Mouse (Mus musculus): ENCODE results near the gene Wdr62. TPM values are rescaled to one million over a fixed set of nuclear protein-coding genes. Genes with fewer than 3 reads are reported as not detected.
"Not testable (repeated sequence)": the region's sequence is repeated elsewhere in the genome, so short reads cannot be mapped to it uniquely, and the experiment has no call there.

Gene Wdr62
- polyA plus RNA-seq, 1 experiment from 2014 or later: 9.7 TPM

DNA sequence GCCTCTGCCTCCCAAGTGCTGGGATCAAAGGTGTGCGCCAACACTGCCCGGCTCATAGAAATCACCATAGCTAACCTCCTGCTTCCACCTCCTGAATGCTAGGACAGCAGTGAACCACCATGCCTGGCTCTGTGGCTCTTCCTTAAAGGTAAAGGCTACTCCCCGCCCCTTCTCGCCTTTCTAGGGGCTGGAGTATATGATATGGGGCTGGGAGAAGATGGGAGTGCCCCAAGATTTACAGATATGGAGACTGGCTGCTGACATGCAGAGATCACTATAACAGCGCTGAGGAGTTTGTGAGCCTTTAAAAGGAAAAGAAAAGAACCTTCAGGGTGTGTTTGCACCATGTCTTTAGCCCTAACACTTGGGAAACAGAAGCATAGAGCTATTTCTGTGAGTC, 58.0 kb downstream of the Wdr62 start:
- WGBS: 90% methylated on average over 5 of the region's 5 CpGs
- Histone ChIP-seq H3K9ac (replicated peaks) (no peak overlapping the region), H3K4me1 (replicated peaks) (peaks cover 4% of the 10 kb centered on the region), H3K4me2 (no peak overlapping the region), H3K4me3 (replicated peaks) (no peak overlapping the region), H3K27ac (no peak overlapping the region), H3K27me3 (no peaks in the 10 kb centered on the region), H3K36me3 (peaks cover 50% of the 10 kb centered on the region), H3K9me3 (no peaks in the 10 kb centered on the region)
- no peak for ATAC-seq (ENCODE audit: insufficient number of reproducible peaks, insufficient read depth, low FRiP score, low TSS enrichment, low read depth)

DNA sequence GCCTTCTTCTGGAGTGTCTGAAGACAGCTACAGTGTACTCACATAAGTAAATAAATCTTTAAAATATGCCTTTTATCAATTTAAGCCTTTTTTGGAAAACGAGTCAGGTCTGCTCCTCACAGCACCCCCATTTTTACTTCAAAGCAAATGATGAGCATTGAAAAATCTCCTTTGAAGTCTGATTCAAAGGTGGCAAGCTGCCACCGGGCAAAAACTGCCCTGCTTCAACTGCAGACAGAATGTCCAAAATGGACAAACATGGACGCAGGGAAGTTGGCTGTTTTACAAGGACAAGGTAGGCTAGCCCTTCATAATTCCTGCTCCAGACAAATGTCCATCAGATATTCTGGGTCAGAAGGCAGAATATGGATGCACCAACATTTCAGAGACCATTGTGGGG, 58.8 kb downstream of the Wdr62 start:
- 86% methylated on average over 3 of the region's 3 CpGs for whole genome bisulfite sequencing
- peaks cover 42% of the 10 kb centered on the region for H3K36me3 ChIP-seq
- H3K27ac ChIP-seq: no peak overlapping the region
- H3K4me2 ChIP-seq: no peak overlapping the region
- H3K4me1 ChIP-seq (replicated peaks): peaks cover 4% of the 10 kb centered on the region
- H3K9me3 ChIP-seq: no peaks in the 10 kb centered on the region
- no peak overlapping the region for H3K4me3 ChIP-seq (replicated peaks)
- ATAC-seq (ENCODE audit: insufficient number of reproducible peaks, insufficient read depth, low FRiP score, low TSS enrichment, low read depth): no peak
- no peaks in the 10 kb centered on the region for H3K27me3 ChIP-seq
- no peak overlapping the region for H3K9ac ChIP-seq (replicated peaks)

DNA sequence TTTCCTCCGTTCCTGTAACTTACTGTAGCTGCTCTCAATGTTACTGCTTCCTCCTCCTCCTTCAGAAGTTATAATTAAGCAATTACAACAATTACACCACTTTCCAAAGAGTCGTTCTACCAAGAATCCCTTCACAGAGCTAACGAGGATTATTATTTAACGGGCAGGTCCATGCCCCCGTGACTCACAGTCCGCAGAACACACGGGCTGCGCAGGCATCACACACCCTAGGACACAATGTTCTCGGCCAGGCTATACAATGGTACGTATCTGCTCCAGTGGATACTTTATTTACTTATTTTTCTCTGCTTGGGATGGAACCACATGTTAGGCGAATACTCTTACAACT, 60.2 kb downstream of the Wdr62 start:
- peaks cover 4% of the 10 kb centered on the region for H3K4me1 ChIP-seq (replicated peaks)
- no peak for ATAC-seq (ENCODE audit: insufficient number of reproducible peaks, insufficient read depth, low FRiP score, low TSS enrichment, low read depth)
- peak overlapping the region; percentile 41; the same call in 1 of the 2 replicates for H3K27ac ChIP-seq
- peak overlapping the region; percentile 92 for H3K4me2 ChIP-seq
- peak overlapping the region; percentile 49 for H3K4me3 ChIP-seq (replicated peaks)
- H3K36me3 ChIP-seq: peaks cover 29% of the 10 kb centered on the region
- no peaks in the 10 kb centered on the region for H3K27me3 ChIP-seq
- WGBS: 22% methylated on average over 11 of the region's 11 CpGs
- peak overlapping the region; percentile 57 for H3K9ac ChIP-seq (replicated peaks)
- H3K9me3 ChIP-seq: no peaks in the 10 kb centered on the region

- peak overlapping the region; percentile 49 for H3K4me3 ChIP-seq (replicated peaks)
- peak; percentile 64; the same call in 1 of the 2 replicates for ATAC-seq (ENCODE audit: insufficient number of reproducible peaks, insufficient read depth, low FRiP score, low TSS enrichment, low read depth)
- H3K9ac ChIP-seq (replicated peaks): peak overlapping the region; percentile 57
- peaks cover 24% of the 10 kb centered on the region for H3K36me3 ChIP-seq
- WGBS: 6% methylated on average over 16 of the region's 16 CpGs
- H3K9me3 ChIP-seq: no peaks in the 10 kb centered on the region
- peak overlapping the region; percentile 62 for H3K27ac ChIP-seq
- H3K27me3 ChIP-seq: no peaks in the 10 kb centered on the region
- H3K4me2 ChIP-seq: peak overlapping the region; percentile 92
- H3K4me1 ChIP-seq (replicated peaks): peaks cover 4% of the 10 kb centered on the region
These were observed 60.8 kb downstream of the Wdr62 start for GRCm38 (mm10) chr7:30219293-30220007.

DNA sequence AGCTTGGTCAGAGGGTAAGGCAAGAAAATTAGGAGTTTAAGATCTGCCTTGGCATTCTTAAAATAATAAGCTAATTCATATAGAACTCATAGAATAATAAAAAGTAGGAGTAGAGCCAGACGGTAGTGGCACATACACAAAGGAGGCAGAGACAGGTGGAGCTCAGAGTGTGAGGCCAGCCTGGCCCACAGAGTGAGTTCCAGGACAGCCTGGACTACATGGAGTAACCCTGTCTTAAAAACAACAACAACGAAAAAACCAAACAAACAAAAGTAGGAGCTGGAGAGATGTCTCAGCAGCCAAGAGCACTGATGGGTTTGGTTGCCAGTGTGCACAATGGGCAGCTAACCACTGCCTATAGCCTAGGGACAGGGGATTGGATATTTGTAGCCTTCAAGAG, 62.9 kb downstream of the Wdr62 start:
- peaks cover 4% of the 10 kb centered on the region for H3K4me1 ChIP-seq (replicated peaks)
- H3K36me3 ChIP-seq: peaks cover 2% of the 10 kb centered on the region; the same call in 1 of the 2 replicates
- H3K27ac ChIP-seq: no peak overlapping the region
- H3K27me3 ChIP-seq: no peaks in the 10 kb centered on the region
- no peak overlapping the region for H3K4me2 ChIP-seq
- 74% methylated on average over 2 of the region's 2 CpGs for WGBS
- H3K4me3 ChIP-seq (replicated peaks): no peak overlapping the region
- no peak for ATAC-seq (ENCODE audit: insufficient number of reproducible peaks, insufficient read depth, low FRiP score, low TSS enrichment, low read depth)
- no peaks in the 10 kb centered on the region for H3K9me3 ChIP-seq
- H3K9ac ChIP-seq (replicated peaks): no peak overlapping the region

DNA sequence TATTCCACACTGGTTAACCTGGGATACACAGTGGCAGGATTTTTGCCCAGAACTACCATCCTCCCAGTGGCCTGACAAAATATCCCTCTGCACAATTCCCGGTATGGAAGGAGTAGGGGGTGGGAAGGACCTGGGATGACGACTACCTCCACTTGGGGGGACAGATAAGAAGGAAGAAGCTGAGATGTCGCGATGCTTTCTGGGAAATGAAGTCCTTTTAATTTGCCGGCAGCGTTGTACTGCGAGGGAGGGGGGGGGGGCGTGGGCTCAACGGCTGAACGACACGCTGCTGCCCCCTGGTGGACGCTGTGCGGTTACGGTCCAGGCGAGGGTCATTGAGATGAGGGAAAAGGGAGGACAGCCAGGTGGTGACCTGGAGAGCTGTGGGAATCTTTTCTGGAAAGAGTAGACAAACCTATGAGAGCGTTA, 63.5 kb downstream of the Wdr62 start:
- H3K4me1 ChIP-seq (replicated peaks): peaks cover 4% of the 10 kb centered on the region
- H3K4me3 ChIP-seq (replicated peaks): 0 out of 2 replicates have a peak overlapping the region, but pooled peaks have one; percentile 12
- H3K9me3 ChIP-seq: no peaks in the 10 kb centered on the region
- H3K36me3 ChIP-seq: no peaks in the 10 kb centered on the region
- ATAC-seq (ENCODE audit: insufficient number of reproducible peaks, insufficient read depth, low FRiP score, low TSS enrichment, low read depth): peak; percentile 60
- no peak overlapping the region for H3K9ac ChIP-seq (replicated peaks)
- H3K4me2 ChIP-seq: peak overlapping the region; percentile 44
- 1% methylated on average over 16 of the region's 16 CpGs for WGBS
- H3K27ac ChIP-seq: no peak overlapping the region
- no peaks in the 10 kb centered on the region for H3K27me3 ChIP-seq

DNA sequence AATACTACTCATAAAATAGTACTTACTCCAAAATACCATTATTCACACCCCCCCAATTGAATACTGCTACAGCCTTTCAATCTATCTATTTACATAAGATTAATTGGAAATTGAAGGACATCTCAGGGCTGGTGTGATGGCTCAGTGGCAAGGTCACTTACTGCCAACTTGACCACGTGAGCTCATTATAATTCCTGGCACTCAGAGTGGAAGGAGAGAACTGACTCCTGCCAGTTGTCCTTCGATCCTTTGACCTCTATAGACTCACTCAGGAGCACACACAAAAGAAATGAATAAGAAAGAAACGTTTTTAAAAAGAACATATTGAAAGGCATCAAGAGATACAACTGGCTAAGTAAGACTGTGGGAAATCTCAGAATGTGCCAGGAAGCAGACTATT, 64.3 kb downstream of the Wdr62 start:
- no peaks in the 10 kb centered on the region for H3K36me3 ChIP-seq
- ATAC-seq (ENCODE audit: insufficient number of reproducible peaks, insufficient read depth, low FRiP score, low TSS enrichment, low read depth): no peak
- no peaks in the 10 kb centered on the region for H3K9me3 ChIP-seq
- H3K4me3 ChIP-seq (replicated peaks): no peak overlapping the region
- WGBS: 89% methylated on average over 3 of the region's 3 CpGs
- no peak overlapping the region for H3K27ac ChIP-seq
- H3K4me2 ChIP-seq: no peak overlapping the region
- H3K4me1 ChIP-seq (replicated peaks): peaks cover 4% of the 10 kb centered on the region
- H3K9ac ChIP-seq (replicated peaks): no peak overlapping the region
- no peaks in the 10 kb centered on the region for H3K27me3 ChIP-seq

DNA sequence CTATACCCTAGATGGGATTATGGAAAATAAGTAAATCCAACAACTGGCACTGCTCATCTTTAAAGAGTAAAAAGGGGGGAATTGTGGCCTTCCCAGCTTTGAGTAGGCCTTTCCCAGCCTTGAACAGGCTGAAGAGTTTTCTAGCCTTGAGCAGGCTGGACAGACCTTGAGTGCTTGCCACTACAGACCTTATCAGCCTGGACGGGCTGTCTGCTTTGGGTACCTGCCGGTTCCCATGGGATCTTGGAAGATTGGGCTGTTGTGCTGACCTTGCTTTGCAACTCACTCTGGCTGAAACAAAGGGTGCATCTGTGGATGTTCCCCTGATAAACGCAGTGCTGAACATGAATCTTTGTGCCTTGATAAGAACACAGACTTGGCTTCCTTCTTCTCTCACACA, 66.3 kb downstream of the Wdr62 start:
- no peak overlapping the region for H3K9ac ChIP-seq (replicated peaks)
- no peaks in the 10 kb centered on the region for H3K27me3 ChIP-seq
- ATAC-seq (ENCODE audit: insufficient number of reproducible peaks, insufficient read depth, low FRiP score, low TSS enrichment, low read depth): no peak
- H3K27ac ChIP-seq: no peak overlapping the region
- no peaks in the 10 kb centered on the region for H3K9me3 ChIP-seq
- H3K4me1 ChIP-seq (replicated peaks): 0 out of 2 replicates have a peak, but pooled peaks cover under 1% of the 10 kb centered on the region
- no peaks in the 10 kb centered on the region for H3K36me3 ChIP-seq
- no peak overlapping the region for H3K4me2 ChIP-seq
- WGBS: 93% methylated on average over 3 of the region's 3 CpGs
- no peak overlapping the region for H3K4me3 ChIP-seq (replicated peaks)

DNA sequence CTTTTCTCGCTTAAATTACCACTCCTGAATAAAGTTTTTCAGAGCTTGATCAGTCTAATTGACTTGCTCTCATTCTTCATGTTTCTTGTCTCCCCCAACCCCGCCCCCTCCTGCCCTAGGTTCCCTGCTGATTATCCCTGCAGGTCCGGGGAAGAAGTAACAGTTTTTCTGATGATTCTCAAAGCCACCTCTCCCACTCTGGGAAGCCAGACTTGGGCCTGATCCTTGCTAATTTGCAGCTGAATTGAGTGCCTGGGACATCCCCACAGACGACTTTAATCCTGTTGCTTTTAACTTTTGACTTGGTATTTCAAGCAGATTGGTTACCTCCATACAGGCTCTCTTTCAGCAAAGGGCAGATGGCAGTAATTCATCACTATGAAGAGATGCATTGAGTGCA, 69.2 kb downstream of the Wdr62 start:
- no peaks in the 10 kb centered on the region for H3K4me1 ChIP-seq (replicated peaks)
- WGBS: 23% methylated on average over 4 of the region's 4 CpGs
- no peak overlapping the region for H3K4me2 ChIP-seq
- no peak overlapping the region for H3K27ac ChIP-seq
- no peaks in the 10 kb centered on the region for H3K36me3 ChIP-seq
- H3K9me3 ChIP-seq: no peaks in the 10 kb centered on the region
- no peak overlapping the region for H3K4me3 ChIP-seq (replicated peaks)
- no peak overlapping the region for H3K9ac ChIP-seq (replicated peaks)
- no peaks in the 10 kb centered on the region for H3K27me3 ChIP-seq
- ATAC-seq (ENCODE audit: insufficient number of reproducible peaks, insufficient read depth, low FRiP score, low TSS enrichment, low read depth): no peak

- 50% methylated on average over 5 of the region's 5 CpGs for WGBS
- not testable (repeated sequence) for ATAC-seq (ENCODE audit: insufficient number of reproducible peaks, insufficient read depth, low FRiP score, low TSS enrichment, low read depth)
These were observed 73.9 kb downstream of the Wdr62 start for GRCm38 (mm10) chr7:30206364-30206763.

GRCm38 (mm10) chr7:30205383-30205782, 74.8 kb downstream of the Wdr62 start:
- Histone ChIP-seq H3K27ac (no peak overlapping the region), H3K9me3 (no peaks in the 10 kb centered on the region), H3K9ac (replicated peaks) (no peak overlapping the region), H3K4me3 (replicated peaks) (no peak overlapping the region), H3K4me1 (replicated peaks) (peaks cover 7% of the 10 kb centered on the region; the same call in 1 of the 2 replicates), H3K27me3 (no peaks in the 10 kb centered on the region), H3K36me3 (no peaks in the 10 kb centered on the region), H3K4me2 (no peak overlapping the region)
- 5% methylated on average over 2 of the region's 2 CpGs for WGBS
- no peak for ATAC-seq (ENCODE audit: insufficient number of reproducible peaks, insufficient read depth, low FRiP score, low TSS enrichment, low read depth)

More at GRCm38 (mm10) chr7:30206364-30206763, 73.9 kb downstream of the Wdr62 start:
- H3K4me2 ChIP-seq; H3K4me3 ChIP-seq (replicated peaks); H3K4me1 ChIP-seq (replicated peaks); H3K27ac ChIP-seq; H3K9ac ChIP-seq (replicated peaks); H3K36me3 ChIP-seq; H3K27me3 ChIP-seq; H3K9me3 ChIP-seq: not testable (repeated sequence)

GRCm38 (mm10) chr7:30204380-30204779, 75.8 kb downstream of the Wdr62 start:
- no peak overlapping the region for H3K27ac ChIP-seq
- no peak overlapping the region for H3K4me3 ChIP-seq (replicated peaks)
- WGBS: 64% methylated on average over 8 of the region's 8 CpGs
- no peak for ATAC-seq (ENCODE audit: insufficient number of reproducible peaks, insufficient read depth, low FRiP score, low TSS enrichment, low read depth)
- H3K4me2 ChIP-seq: no peak overlapping the region
- no peaks in the 10 kb centered on the region for H3K36me3 ChIP-seq
- H3K9ac ChIP-seq (replicated peaks): no peak overlapping the region
- no peaks in the 10 kb centered on the region for H3K9me3 ChIP-seq
- peaks cover 11% of the 10 kb centered on the region for H3K4me1 ChIP-seq (replicated peaks)
- H3K27me3 ChIP-seq: no peaks in the 10 kb centered on the region

Data from limb, embryonic 12.5 days (tissue).